Mouse (Mus musculus): ENCODE measurements around the gene Txndc15. TPM values are rescaled to one million over a fixed set of nuclear protein-coding genes. Genes with fewer than 3 reads are reported as not detected.

The Txndc15 gene
- polyA plus RNA-seq, 1 experiment from 2014 or later: 91.8 TPM

Other genes with a start within 250 kb of the Txndc15 start
- gene Dbn1, start 226.5 kb upstream of the Txndc15 start, polyA plus RNA-seq (2015; fragmentation: Nextera tagmentation; extraction: Ambion mirVana): 168 and 193 TPM in 2 replicates
- gene Pdlim7, start 201.0 kb upstream of the Txndc15 start, polyA plus RNA-seq (2015; fragmentation: Nextera tagmentation; extraction: Ambion mirVana): 141 and 169 TPM in 2 replicates
- gene Dok3, start 185.4 kb upstream of the Txndc15 start, polyA plus RNA-seq (2015; fragmentation: Nextera tagmentation; extraction: Ambion mirVana): 2.9 and 3.0 TPM in 2 replicates
- 80.4 and 87.4 TPM in 2 replicates for gene Ddx41, start 178.0 kb upstream of the Txndc15 start, polyA plus RNA-seq (2015; fragmentation: Nextera tagmentation; extraction: Ambion mirVana)
- 35.1 and 43.2 TPM in 2 replicates for gene Fam193b, start 143.5 kb upstream of the Txndc15 start, polyA plus RNA-seq (2015; fragmentation: Nextera tagmentation; extraction: Ambion mirVana)
- 160 and 246 TPM in 2 replicates for gene Tmed9, start 140.9 kb upstream of the Txndc15 start, polyA plus RNA-seq (2015; fragmentation: Nextera tagmentation; extraction: Ambion mirVana)
- gene B4galt7, start 114.8 kb upstream of the Txndc15 start, polyA plus RNA-seq (2015; fragmentation: Nextera tagmentation; extraction: Ambion mirVana): 25.9 and 28.9 TPM in 2 replicates
- 55.2 and 60.7 TPM in 2 replicates for gene Caml, start 91.6 kb upstream of the Txndc15 start, polyA plus RNA-seq (2015; fragmentation: Nextera tagmentation; extraction: Ambion mirVana)
- 38.0 and 38.7 TPM in 2 replicates for gene Ddx46, start 79.6 kb upstream of the Txndc15 start, polyA plus RNA-seq (2015; fragmentation: Nextera tagmentation; extraction: Ambion mirVana)
- 63.0 and 64.1 TPM in 2 replicates for gene B230219D22Rik, start 21.5 kb upstream of the Txndc15 start, polyA plus RNA-seq (2015; fragmentation: Nextera tagmentation; extraction: Ambion mirVana)
- 54.9 and 57.6 TPM in 2 replicates for gene Pcbd2, start 12.7 kb downstream of the Txndc15 start, polyA plus RNA-seq (2015; fragmentation: Nextera tagmentation; extraction: Ambion mirVana)
- not detected in 2 replicates for gene Catsper3, start 69.9 kb downstream of the Txndc15 start, polyA plus RNA-seq (2015; fragmentation: Nextera tagmentation; extraction: Ambion mirVana)
- 2.0 and 3.6 TPM in 2 replicates for gene Pitx1, start 121.5 kb downstream of the Txndc15 start, polyA plus RNA-seq (2015; fragmentation: Nextera tagmentation; extraction: Ambion mirVana)